Mouse (Mus musculus): Measurements from ENCODE around the gene Hes2. TPM values are rescaled to one million over a fixed set of nuclear protein-coding genes. Genes with fewer than 3 reads are reported as not detected.

Gene Hes2
- polyA plus RNA-seq (2014; fragmentation: Illumina TruSeq; extraction: RNeasy Lipid Tissue Mini Kit (QIAGEN cat#74804); ENCODE audit: low read depth, low replicate concordance), result 0.24 TPM

GRCm38 (mm10) chr4:152158585-152159284 is at the start of gene Hes2:
TSS of gene Hes2 (plus strand) at chr4:152158867.

DNA sequence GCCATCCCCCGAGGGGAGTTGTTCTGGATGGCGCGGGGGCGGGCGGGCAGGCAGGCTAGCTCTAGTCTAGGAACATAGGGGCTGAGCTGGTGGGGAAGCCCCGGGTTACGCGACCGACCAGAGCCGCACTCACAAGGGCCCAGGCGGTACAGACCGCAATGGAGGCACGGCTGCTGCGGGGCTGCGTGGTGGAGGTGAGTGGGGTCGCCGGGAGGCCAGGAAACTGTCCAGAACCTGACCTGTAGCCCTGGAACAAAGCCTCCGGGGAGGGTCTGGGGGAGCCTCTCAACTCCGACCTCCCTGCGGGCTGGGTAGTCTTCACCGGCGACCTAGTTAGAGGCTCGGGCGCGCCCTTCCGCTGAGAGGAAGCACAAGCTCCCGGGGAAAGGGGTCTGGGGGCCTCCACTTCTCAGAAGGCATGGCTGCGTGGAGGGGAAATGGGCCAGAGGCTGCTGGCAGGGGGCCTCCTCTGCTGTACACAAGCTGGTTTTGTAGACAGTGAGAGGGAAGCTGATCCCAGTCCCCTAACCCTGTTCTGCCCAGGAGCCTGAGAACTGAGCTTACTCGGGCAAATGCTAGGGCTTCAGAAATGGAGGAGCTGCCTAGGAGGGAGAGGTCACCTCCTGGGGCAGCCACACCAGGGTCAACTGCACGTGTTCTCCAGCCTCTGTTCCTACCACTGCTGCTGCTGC is 42.6 kb upstream of the Hes2 start, which contains the start of gene Tnfrsf25:
Gene Tnfrsf25 (plus strand): TSS at position 14 of the 692 bp plus-strand sequence.

GRCm38 (mm10) chr4:152151966-152152544 is 6.6 kb upstream of the Hes2 start, which contains the start of gene Espn:
TSS of gene Espn (minus strand) at chr4:152152371.

GRCm38 (mm10) chr4:152177537-152178343 is 19.1 kb downstream of the Hes2 start, which contains the start of gene Acot7:
TSS of gene Acot7 (plus strand) at chr4:152178134.

Other genes with a start within 250 kb of the Hes2 start
- 28.9 TPM for gene Dnajc11, start 225.2 kb upstream of the Hes2 start, polyA plus RNA-seq (2014; fragmentation: Illumina TruSeq; extraction: RNeasy Lipid Tissue Mini Kit (QIAGEN cat#74804); ENCODE audit: low read depth, low replicate concordance)
- gene Thap3, start 169.9 kb upstream of the Hes2 start, polyA plus RNA-seq (2014; fragmentation: Illumina TruSeq; extraction: RNeasy Lipid Tissue Mini Kit (QIAGEN cat#74804); ENCODE audit: low read depth, low replicate concordance), result not detected
- gene Phf13, start 162.6 kb upstream of the Hes2 start, polyA plus RNA-seq (2014; fragmentation: Illumina TruSeq; extraction: RNeasy Lipid Tissue Mini Kit (QIAGEN cat#74804); ENCODE audit: low read depth, low replicate concordance), result 4.0 TPM
- 3.0 TPM for gene Klhl21, start 150.1 kb upstream of the Hes2 start, polyA plus RNA-seq (2014; fragmentation: Illumina TruSeq; extraction: RNeasy Lipid Tissue Mini Kit (QIAGEN cat#74804); ENCODE audit: low read depth, low replicate concordance)
- 1.4 TPM for gene Zbtb48, start 131.2 kb upstream of the Hes2 start, polyA plus RNA-seq (2014; fragmentation: Illumina TruSeq; extraction: RNeasy Lipid Tissue Mini Kit (QIAGEN cat#74804); ENCODE audit: low read depth, low replicate concordance)
- not detected for gene Tas1r1, start 120.3 kb upstream of the Hes2 start, polyA plus RNA-seq (2014; fragmentation: Illumina TruSeq; extraction: RNeasy Lipid Tissue Mini Kit (QIAGEN cat#74804); ENCODE audit: low read depth, low replicate concordance)
- gene Nol9, start 119.5 kb upstream of the Hes2 start, polyA plus RNA-seq (2014; fragmentation: Illumina TruSeq; extraction: RNeasy Lipid Tissue Mini Kit (QIAGEN cat#74804); ENCODE audit: low read depth, low replicate concordance), result 10.8 TPM
- 0.20 TPM for gene Plekhg5, start 86.4 kb upstream of the Hes2 start, polyA plus RNA-seq (2014; fragmentation: Illumina TruSeq; extraction: RNeasy Lipid Tissue Mini Kit (QIAGEN cat#74804); ENCODE audit: low read depth, low replicate concordance)
- gene Tnfrsf25, start 42.9 kb upstream of the Hes2 start, polyA plus RNA-seq (2014; fragmentation: Illumina TruSeq; extraction: RNeasy Lipid Tissue Mini Kit (QIAGEN cat#74804); ENCODE audit: low read depth, low replicate concordance), result not detected
- 1.5 TPM for gene Espn, start 6.5 kb upstream of the Hes2 start, polyA plus RNA-seq (2014; fragmentation: Illumina TruSeq; extraction: RNeasy Lipid Tissue Mini Kit (QIAGEN cat#74804); ENCODE audit: low read depth, low replicate concordance)
- gene Acot7, start 19.3 kb downstream of the Hes2 start, polyA plus RNA-seq (2014; fragmentation: Illumina TruSeq; extraction: RNeasy Lipid Tissue Mini Kit (QIAGEN cat#74804); ENCODE audit: low read depth, low replicate concordance), result 2.3 TPM
- gene Gpr153, start 115.4 kb downstream of the Hes2 start, polyA plus RNA-seq (2014; fragmentation: Illumina TruSeq; extraction: RNeasy Lipid Tissue Mini Kit (QIAGEN cat#74804); ENCODE audit: low read depth, low replicate concordance), result 0.73 TPM
- not detected for gene Hes3, start 132.8 kb downstream of the Hes2 start, polyA plus RNA-seq (2014; fragmentation: Illumina TruSeq; extraction: RNeasy Lipid Tissue Mini Kit (QIAGEN cat#74804); ENCODE audit: low read depth, low replicate concordance)
- 10.5 TPM for gene Icmt, start 138.4 kb downstream of the Hes2 start, polyA plus RNA-seq (2014; fragmentation: Illumina TruSeq; extraction: RNeasy Lipid Tissue Mini Kit (QIAGEN cat#74804); ENCODE audit: low read depth, low replicate concordance)
- not detected for gene Rnf207, start 160.1 kb downstream of the Hes2 start, polyA plus RNA-seq (2014; fragmentation: Illumina TruSeq; extraction: RNeasy Lipid Tissue Mini Kit (QIAGEN cat#74804); ENCODE audit: low read depth, low replicate concordance)
- 253 TPM for gene Rpl22, start 166.9 kb downstream of the Hes2 start, polyA plus RNA-seq (2014; fragmentation: Illumina TruSeq; extraction: RNeasy Lipid Tissue Mini Kit (QIAGEN cat#74804); ENCODE audit: low read depth, low replicate concordance)
- not detected for gene Chd5, start 179.8 kb downstream of the Hes2 start, polyA plus RNA-seq (2014; fragmentation: Illumina TruSeq; extraction: RNeasy Lipid Tissue Mini Kit (QIAGEN cat#74804); ENCODE audit: low read depth, low replicate concordance)